Mouse (Mus musculus): ENCODE results near the gene Car15. TPM values are rescaled to one million over a fixed set of nuclear protein-coding genes. Genes with fewer than 3 reads are reported as not detected.
A peak's percentile ranks its signal among the peaks of the same experiment; 100 is the strongest.

The Car15 gene
- total RNA-seq, 1 experiment from 2014 or later = 2.9 TPM

GRCm38 (mm10) chr16:17833321-17833680 is 4.9 kb downstream of the Car15 start:
- peak; percentile 27 for DNase-seq

GRCm38 (mm10) chr16:17832821-17833220 is 5.3 kb downstream of the Car15 start, which contains the start of gene B830017H08Rik:
Gene B830017H08Rik (plus strand): TSS chr16:17833121.
- no peak for DNase-seq

- DNase-seq = no peak
These were observed 6.4 kb downstream of the Car15 start for GRCm38 (mm10) chr16:17831781-17832180.

- DNase-seq = no peak
These were observed 7.6 kb downstream of the Car15 start for GRCm38 (mm10) chr16:17830385-17831178.

- no peak for DNase-seq
These were observed 9.3 kb downstream of the Car15 start for GRCm38 (mm10) chr16:17828867-17829266.

- DNase-seq = no peak
These were observed 9.9 kb downstream of the Car15 start for GRCm38 (mm10) chr16:17828229-17828628.

- DNase-seq = no peak
These were observed 11.7 kb downstream of the Car15 start for GRCm38 (mm10) chr16:17826500-17826899.

GRCm38 (mm10) chr16:17816528-17816927 is 21.6 kb downstream of the Car15 start:
- DNase-seq = no peak

- peak; percentile 69 for DNase-seq
These were observed 22.5 kb downstream of the Car15 start for GRCm38 (mm10) chr16:17815411-17816402.

- DNase-seq = no peak
These were observed 25.0 kb downstream of the Car15 start for GRCm38 (mm10) chr16:17813173-17813572.

- no peak for DNase-seq
These were observed 26.0 kb downstream of the Car15 start for GRCm38 (mm10) chr16:17812120-17812519.

GRCm38 (mm10) chr16:17809711-17810110 is 28.5 kb downstream of the Car15 start:
- no peak for DNase-seq

GRCm38 (mm10) chr16:17809125-17809524 is 29.0 kb downstream of the Car15 start:
- no peak for DNase-seq

- peak; percentile 93 for DNase-seq
These were observed 30.8 kb downstream of the Car15 start for GRCm38 (mm10) chr16:17807192-17808009.

GRCm38 (mm10) chr16:17806581-17807191 is 31.5 kb downstream of the Car15 start:
- DNase-seq = no peak

- no peak for DNase-seq
These were observed 33.2 kb downstream of the Car15 start for GRCm38 (mm10) chr16:17804982-17805381.

GRCm38 (mm10) chr16:17804449-17804912 is 33.7 kb downstream of the Car15 start:
- peak; percentile 52 for DNase-seq

GRCm38 (mm10) chr16:17803675-17804448 is 34.3 kb downstream of the Car15 start:
- DNase-seq = no peak

- peak; percentile 46 for DNase-seq
These were observed 35.1 kb downstream of the Car15 start for GRCm38 (mm10) chr16:17802839-17803674.

GRCm38 (mm10) chr16:17802456-17802838 is 35.7 kb downstream of the Car15 start:
- no peak for DNase-seq

Measured in adrenal gland, postnatal 25 days (tissue).